Mouse (Mus musculus) ovary, postnatal 36 days (tissue): ENCODE data around the gene 4931406P16Rik.

Source experiments
- DNase-seq: peaks from one replicate; pipeline ENCODE4 v3.0.0; 2022; ENCODE audit warnings: low spot score, mixed read lengths

Gene 4931406P16Rik

GRCm38 (mm10) chr7:34250738-34251137, 62.6 kb downstream of the 4931406P16Rik start, which contains the start of gene Gm6096:
TSS of gene Gm6096 (plus strand) at chr7:34251038.
- no peak for DNase-seq

DNA sequence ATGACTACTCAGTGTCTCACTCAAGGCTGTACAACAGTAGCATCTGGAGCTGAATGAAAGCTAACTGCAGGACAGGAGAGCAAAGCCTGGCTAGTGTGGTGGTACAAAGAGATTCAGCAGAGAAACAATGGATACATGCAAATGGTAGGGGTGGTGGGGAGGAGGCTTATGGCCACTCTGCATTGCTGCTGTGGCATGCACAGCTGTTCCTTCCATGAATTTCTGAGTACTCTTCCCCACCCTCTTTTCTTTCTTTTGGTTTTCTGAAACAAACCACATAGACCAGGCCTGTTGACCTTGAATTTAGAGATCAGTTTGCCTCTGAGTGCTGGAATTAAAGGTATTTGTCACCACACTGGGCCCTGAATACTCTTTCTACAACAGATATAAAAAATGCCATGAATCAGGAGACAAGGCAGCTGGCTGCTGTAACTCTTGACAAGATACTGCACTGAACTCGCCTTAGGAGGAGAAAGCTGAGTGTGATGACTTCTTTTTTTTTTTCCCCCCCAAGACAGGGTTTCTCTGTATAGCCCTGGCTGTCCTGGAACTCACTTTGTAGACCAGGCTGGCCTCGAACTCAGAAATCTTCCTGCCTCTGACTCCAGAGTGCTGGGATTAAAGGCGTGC, 66.4 kb downstream of the 4931406P16Rik start:
- DNase-seq = no peak

- DNase-seq = no peak
Measured at GRCm38 (mm10) chr7:34242176-34242575, 71.2 kb downstream of the 4931406P16Rik start.

GRCm38 (mm10) chr7:34238086-34238485, 75.3 kb downstream of the 4931406P16Rik start:
- no peak for DNase-seq

GRCm38 (mm10) chr7:34235602-34236001, 77.7 kb downstream of the 4931406P16Rik start:
- DNase-seq = no peak

GRCm38 (mm10) chr7:34234610-34235561, 78.5 kb downstream of the 4931406P16Rik start:
- DNase-seq = no peak

DNA sequence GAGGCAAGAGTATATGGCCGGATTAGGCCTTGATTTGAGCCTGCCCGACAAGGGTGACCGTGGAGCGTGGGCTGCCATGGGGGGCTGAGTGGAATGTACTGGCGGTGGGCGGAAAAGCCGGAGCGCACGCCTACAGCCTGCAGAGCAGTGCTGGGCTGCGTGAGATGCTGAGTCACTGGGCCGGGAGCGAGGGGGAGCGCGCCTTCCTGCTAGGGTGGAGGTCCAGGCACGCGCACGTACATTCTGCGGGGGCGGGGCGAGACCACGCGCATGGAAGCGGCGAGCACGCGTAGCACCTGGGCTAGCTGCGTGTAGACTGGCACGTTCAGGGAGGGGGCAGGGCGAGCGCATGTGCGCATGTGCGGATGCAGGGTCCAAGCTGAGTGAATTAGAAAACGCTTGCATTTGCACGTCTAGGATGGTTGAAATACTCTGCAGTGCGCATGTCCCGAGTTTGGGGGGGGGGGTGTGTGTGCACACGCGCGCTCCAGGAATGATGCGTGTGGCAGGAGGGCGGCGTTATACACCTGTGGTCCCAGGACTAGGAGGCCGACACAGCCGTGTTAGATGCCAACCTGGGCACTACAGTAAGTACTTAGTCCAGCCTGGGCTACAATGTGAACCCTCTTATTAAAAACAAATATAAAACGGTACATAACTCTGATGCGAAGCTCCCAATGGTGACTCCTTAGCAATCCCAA, 79.3 kb downstream of the 4931406P16Rik start:
- DNase-seq = peak; percentile 99

DNA sequence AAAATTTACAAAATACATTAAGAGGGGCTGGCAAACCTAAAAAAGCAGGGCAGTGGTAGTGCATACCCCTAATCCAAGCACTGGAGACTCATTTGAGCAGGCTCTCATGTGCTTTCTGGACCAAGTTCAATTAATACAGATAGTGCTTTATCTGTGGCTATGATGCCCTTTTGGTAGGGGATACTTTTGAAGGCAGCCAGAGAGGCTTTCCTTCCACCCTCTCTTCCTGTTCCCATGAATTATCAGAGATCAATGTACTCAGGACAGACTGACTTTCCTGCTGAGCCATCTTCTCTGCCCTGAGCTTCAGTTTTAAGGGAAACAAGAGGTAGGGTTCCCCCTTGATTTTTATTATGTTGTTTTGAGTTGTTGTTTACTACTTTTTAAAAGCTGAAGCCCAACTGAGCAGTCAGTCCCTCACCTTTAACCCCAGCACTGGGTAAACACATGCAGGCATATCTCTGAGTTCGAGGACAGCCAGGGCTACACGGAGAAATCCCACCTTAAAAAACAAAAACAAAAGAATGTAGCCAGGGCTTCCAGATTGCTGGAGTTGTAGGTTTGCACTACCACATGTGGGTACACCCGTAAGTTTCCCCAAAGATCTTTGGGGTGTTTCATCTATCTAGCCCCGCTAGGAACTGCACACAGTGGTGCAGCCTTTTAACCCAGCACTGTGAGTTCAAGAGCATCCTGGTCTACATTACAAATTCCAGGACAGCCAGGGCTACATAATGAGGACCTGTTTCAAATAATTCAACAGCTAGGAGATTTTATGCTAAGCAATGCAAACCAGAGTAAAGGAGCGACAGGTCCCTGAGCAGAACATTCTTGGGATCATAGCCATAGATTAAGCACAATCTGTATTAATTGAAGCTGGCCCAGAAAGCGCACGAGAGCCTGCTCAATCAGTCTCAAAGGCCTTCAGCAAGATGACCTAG, 80.3 kb downstream of the 4931406P16Rik start:
- DNase-seq = no peak

DNA sequence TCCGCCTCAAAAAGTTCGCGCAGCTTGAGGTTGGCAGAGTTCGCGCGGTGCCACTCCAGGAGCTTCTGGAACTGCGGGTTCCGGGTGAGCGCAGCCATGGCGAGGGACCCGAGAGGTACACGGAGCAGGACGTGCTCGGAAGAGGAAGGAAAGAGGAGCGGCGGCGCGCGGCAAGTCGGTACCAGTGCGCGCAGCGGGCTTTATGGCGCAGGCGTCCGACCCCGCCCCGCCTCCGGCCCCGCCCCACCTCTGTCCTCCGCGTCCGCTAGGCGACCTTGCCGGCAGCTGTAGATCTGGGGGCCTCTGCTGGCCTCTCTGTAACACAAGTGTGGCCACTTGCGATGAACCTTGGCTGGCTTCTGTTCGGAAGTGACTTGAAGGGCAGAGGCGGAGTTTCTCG, 83.2 kb downstream of the 4931406P16Rik start, which contains the start of gene Gpi1:
Gpi1 (minus strand) TSS at position 221 of the 400 bp plus-strand sequence.
- DNase-seq = peak; percentile 85

DNA sequence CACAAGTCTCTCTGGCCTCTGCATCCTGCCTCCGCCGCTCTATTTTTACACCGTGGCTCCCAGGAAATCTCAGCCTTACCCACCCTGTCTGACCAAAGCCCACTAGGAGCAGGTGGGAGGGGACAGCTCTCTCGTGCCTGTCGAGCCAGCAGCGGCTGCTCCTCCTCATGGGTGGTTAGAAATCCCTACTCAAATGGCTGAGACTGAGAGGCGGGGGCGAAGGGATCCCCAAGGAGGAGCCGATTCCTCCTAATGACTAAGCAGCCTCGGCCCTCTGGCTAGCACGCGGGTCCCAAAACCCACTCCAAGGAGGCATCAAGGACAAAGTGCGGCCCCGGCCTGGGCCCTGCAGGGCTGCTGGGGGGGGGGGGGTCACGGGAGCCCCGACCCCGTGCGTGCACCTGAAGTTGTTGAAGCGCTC, 83.7 kb downstream of the 4931406P16Rik start:
- DNase-seq = peak; percentile 55

DNA sequence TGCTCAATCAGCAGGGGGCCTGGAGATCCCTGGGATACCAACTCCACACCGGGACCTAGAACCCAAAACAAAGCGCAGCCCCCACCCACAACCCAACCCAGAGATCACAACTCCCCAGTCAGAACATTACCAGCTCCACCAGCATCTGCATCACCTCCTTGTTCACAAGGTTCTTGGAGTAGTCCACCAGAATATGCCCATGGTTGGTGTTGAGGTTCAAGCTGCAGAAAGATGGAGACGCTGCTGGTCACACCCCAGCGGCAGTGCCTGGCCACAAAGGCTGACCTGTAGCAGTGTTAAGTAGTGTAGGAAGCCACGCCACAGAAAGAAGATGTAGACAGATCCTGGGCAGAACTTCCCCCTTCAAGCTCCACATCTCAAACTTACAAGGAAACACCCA, 84.2 kb downstream of the 4931406P16Rik start:
- DNase-seq = no peak

DNA sequence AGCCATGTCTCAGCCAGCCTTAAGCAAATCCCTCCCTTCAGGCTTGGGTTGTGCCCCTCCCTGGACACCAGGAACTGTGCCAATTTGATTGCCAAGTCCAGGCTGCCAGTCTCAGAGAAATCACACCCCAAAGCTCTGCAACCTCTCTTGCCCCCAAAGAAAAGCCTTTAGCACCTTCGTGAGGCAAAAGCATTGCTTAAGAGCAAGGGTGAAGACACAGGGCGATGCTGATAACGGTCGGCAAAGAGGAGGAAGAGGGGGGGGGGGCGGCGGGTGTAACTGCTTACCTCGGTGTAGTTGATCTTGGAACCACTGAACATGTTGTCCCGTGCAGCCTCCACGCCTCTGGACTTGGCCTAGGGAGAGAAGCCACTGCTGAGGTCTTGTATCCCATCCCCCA, 84.7 kb downstream of the 4931406P16Rik start:
- no peak for DNase-seq

DNA sequence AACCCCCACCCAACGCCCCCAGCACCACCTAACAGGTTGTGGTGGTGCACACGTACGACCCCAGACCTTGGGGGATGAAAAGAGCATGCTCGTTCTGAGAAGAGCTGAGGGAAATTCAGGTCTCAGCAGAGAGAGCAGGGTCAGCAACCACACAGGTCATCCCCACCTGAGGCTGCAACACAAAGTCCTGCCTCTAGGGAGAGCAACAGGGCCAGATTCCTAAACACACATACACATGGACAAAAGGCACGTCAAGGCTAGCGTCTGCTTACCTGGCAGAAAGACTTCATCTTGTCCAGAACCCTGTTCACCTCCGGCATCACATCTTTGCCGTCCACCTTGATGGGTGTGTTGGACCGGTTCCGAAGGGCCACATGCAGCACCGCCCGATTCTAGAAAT, 86.5 kb downstream of the 4931406P16Rik start:
- DNase-seq = no peak

DNA sequence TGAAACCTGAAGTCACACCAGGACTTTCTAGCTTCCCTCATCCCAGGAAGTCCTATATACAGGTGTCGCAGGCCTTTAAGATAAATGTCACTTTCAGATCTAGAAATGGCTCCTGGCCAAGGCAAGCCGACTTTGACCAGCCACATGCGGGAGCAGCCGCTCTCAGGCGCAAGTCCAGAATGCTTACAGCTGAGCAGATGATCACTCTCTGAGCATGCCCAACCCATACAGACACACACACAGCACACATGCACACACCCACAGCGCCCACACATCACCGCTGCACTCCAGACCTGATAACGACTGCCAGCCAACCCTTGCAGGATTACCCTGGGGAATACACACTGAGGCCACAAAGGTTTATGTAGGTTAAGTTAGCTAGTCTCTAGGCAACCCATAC, 87.3 kb downstream of the 4931406P16Rik start:
- DNase-seq = no peak

- DNase-seq = no peak
Measured at GRCm38 (mm10) chr7:34224308-34224707, 89.0 kb downstream of the 4931406P16Rik start.

DNA sequence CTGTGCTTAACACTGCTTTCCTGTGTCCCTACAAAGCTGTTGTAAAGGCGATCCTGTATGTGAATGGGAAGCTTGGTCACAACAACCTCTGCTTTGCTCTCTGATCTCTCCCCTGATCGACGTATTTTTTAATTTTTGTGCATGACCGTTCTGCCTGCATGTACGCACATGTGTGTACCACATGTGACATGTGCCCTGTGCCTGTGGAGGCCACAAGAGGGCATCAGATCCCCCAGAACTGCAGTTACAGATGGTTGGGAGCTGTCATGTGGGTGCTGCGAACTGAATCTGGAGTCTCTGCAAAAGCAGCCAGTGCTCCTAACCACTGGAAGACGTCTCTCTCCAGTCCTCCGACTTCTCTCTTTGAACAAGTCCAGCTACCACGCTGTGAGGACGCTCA, 91.0 kb downstream of the 4931406P16Rik start:
- no peak for DNase-seq

- DNase-seq = no peak
Measured at GRCm38 (mm10) chr7:34221594-34222250, 91.6 kb downstream of the 4931406P16Rik start.

DNA sequence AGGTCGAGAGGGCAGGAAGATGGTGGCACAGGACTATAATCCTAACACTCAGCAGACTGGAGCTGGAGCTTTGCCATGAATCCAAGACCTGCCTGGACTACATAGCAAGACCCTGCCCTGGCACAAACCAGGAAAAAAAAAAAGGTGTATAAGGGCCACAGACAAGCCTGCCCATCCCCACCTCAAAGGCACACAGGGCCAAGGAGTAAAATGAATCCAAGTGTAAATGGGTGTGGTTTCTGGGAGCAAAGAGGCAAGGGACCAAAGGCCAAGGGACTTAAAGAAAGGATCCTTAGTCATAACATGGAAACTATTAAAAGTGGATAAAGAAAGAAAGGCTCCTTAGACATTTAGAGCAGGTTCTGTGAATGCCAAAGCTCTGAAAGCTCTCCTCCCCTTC, 94.9 kb downstream of the 4931406P16Rik start:
- no peak for DNase-seq

DNA sequence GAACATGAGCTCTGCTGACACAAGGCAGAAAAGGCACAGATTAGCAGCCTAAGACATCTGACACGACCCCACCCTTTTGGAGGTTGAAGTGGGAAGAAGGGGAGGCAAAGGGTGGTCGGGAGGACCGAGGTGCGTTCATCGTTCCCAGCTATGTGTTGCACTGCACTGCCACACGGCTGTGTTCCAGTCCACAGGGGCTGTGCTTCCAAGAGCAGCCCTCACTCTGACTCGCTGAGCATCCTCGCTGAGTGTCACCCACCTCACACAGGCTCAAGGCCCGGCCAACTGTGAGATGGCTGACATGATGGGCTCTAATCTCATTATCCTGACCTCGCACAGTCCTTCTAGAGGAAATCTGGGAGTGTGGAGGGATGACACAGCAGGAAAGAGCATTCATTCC, 96.9 kb downstream of the 4931406P16Rik start:
- no peak for DNase-seq

DNA sequence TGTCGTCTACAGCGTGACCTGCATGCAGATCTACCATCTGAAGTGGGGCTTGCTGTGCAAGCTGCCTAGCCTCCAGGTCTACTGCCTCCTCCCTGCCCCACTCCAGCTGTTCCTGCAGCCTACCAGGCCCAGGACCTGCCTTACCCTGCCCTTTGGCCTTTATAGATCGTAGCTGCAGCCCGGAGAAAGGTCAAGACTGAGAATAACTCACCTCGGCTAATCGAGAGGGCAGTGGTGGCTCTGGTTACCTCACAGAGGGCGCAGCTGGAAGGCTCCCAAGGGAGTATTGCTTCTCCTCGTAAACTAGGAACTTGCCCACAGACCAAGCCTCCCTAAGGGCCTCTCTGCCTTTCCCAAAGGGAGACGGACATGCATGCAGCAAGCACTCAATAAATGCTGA, 97.9 kb downstream of the 4931406P16Rik start:
- no peak for DNase-seq

DNA sequence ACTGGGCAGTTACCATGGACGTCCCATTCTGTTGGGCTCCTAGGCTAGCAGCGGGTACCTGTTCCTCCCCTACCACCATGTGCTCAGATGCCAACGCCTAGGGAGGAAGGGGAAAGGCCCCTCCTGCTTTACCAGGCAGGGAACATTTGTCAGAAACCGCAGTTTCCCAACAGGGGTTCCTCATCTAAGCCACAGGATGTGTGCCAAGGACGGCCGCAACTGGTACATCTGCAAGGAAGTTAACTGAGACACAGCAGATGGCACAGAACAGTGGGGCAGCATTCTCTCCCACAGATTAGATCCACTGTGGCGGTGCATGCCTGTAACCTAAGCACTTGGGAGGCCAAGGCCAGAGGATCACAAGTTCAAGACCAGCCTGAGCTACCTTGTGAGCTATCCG, 98.7 kb downstream of the 4931406P16Rik start:
- DNase-seq = no peak
